Mouse (Mus musculus) adrenal gland, postnatal 14 days (tissue): ENCODE data around the gene Scd3. TPM values are rescaled to one million over a fixed set of nuclear protein-coding genes. Genes with fewer than 3 reads are reported as not detected.
"Not testable (repeated sequence)": the region's sequence is repeated elsewhere in the genome, so short reads cannot be mapped to it uniquely, and the experiment has no call there.

ENCODE experiments used
- DNase-seq: peaks from one replicate; pipeline ENCODE4 v3.0.0; 2021; ENCODE audit warnings: mixed read lengths
- total RNA-seq: library from RNA; stranded (reverse); gene quantifications from 2 replicates; pipeline ENCODE4 v1.2.3, GENCODE M21; 2021

Scd3 gene
- total RNA-seq, 1 experiment from 2014 or later: not detected

DNA sequence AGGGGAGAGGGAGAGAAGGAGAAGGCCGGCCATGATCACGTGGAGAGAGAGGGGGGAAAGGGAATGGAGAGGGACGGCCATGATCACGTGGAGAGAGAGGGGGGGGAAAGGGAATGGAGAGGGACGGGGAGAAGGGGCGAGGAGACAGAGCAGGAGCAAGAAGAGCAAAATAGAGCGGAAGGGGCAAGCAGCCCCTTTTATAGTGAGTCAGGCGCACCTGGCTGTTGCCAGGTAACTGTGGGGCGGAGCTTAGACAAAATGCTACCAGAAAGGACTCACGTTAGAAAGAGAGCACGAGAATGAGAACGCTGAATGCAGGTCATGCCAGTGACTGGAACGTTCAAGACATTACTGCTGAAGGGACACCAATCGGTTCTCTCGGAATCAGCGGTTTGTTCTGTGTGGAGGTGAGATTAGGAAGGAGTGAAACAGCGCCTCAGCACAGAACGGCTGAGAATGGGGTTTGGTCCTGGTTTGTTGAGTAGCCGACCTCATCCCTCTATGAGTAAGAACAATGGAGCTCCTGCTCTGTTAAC is 34.5 kb downstream of the Scd3 start:
- DNase-seq: no peak

DNA sequence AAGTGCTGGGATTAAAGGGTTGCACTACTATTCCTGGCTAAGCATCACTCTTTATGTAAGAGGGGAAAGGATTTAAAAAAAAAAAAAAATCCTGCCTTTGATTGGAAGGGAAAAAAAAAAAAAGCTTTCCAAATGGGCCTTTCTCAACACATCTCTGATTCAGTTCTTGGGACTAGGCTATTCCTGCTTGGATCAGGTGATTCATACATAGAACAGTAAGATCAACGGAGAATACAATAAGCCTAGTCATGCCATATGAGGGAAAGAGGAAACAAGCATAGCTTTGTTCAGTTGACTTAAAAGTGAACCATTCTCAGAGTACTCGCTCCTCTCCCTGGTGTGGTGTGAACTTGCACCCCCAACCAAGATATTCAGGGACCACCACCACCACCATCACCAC is 35.8 kb downstream of the Scd3 start:
- DNase-seq: no peak

DNA sequence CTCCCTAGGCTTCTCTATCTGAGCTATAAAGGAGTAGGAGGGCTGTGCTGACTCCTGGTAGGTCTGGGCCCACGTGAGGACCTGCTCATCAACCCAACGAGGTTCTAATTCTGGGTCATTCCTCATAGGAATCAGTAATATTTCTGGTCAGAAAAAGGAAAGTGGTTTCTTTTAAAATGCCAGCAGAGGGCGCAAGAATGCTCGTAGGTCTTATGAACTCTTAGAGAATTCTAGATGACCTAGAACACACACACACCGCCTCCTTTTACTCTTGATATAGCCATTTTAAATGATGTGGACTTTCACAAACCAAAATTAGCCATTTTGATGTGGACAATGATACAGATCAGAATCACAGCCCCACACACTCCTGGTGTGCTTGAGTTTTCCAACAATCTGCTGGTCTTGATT is 42.7 kb downstream of the Scd3 start:
- peak; percentile 69 for DNase-seq

DNA sequence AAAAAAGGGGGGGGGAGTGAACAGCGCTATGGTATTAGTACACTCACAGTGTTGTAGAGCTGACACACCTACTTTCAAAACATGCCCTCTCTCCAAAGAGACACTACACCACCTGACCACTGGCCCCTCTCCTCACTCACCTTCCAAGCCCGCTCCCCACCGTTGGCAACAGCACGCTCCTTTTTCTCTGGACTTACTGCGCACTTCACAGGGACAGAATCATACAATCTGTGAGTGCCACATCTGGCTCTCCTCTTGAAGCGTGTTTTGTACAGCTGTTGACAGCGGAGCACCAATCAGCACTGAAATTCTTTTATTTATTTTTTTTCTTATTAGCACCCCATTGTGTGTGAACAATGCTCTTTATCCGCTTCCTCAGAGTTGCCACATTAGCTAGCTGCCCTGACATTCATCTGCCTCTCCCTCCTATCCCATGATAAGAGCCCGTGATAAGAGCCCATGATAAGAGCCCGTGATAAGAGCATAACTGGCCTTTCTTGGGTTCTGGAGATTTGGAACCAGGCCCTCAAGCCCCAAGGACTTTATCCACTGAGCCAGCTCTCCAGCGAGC is 43.4 kb downstream of the Scd3 start:
- DNase-seq: peak; percentile 37

DNA sequence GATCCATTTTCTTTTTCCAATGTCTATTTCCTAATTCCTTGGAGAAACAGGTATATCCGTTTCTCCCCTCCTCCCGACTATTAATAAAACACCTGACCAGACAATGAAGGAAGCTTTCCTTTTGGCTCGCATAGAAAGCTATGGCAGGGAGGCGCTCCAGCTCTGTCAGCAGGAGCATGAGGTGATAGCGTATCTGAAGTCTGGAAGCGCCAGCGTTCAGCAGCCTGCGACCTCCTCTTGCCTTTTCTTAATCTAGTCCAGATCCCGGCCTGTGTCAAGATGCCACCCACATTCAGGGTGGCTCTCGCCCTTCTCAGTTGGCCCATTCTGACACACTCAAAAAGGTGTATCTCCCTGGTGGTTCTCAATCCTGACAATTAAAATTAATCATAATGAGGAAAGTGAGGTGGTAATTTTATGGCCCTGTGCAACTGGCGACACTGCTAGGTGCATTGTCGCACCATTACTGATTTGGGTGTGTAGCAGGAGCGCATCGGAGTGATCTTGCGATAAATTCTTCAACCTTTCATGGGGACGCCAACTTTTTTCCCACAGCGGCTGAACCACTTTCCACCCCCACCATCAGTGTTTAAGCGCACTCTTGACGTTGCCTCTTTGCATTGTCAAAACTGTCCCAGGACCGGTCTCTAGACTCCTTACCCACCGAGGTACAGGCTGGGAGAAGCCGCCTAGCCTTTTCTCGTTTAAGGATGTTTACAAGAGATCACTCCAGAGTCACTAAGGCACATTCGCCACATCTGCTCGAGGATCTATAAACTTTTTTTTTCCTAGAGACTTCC is 44.4 kb downstream of the Scd3 start:
- no peak for DNase-seq

DNA sequence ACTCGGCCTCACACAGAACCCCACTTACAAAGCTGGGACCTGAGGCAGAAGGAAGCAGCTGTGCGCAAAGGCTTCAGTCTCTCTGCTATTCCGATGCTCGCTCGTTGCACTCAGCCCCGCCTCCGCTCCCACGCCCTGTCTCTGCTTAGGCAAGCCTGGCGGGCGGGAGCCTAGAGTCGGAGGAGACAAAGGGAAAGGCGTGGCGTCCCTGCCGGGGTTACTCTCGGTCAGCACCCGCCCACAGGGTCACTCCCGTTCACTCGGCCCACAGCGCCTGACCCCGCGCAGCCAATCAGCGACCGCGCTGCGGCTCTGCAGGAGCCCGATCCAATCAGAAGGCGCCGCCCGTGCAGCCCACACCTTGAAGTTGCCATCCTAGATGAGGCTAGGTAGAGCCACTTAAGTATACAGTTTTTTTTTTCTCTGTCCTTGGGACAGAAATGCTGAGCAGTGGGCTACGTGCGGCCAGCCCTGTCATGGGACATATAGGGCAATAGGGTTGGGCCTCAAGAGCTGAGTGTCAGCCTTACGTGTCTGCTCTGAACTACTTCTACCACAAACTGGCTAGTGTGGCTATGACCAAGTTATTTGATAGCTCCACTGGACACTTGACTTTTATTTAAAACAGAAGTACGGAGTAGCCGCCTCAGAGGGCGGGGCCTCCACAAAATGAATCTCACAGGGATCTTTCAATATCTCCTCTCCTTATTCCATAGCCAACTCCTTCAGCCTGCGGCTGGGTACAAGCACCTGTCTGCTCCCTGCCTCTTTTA is 45.2 kb downstream of the Scd3 start:
- peak; percentile 99 for DNase-seq

DNA sequence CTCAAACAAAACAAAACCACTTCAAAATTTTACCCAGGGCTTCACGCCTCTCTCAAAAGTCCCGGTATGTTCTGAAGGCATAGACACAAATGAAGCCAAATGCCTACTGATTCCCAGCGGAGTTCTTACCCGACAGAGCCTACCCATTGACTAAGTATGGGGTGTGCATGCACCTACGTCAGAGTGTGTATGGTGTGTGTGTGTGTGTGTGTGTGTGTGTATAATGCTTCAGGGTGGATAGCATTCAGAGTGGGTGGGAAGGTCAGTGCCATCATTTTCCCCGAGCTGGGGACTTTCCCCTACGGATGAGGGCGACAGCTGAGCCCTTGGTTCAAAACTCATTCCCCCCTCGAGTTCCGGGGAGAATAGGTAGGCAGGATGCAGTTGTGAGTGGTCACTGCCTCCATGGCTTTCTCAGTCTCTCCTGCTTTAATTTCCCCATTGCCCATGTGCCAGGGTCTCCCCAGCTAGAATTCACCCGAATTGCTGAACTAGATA is 45.8 kb downstream of the Scd3 start:
- no peak for DNase-seq

DNA sequence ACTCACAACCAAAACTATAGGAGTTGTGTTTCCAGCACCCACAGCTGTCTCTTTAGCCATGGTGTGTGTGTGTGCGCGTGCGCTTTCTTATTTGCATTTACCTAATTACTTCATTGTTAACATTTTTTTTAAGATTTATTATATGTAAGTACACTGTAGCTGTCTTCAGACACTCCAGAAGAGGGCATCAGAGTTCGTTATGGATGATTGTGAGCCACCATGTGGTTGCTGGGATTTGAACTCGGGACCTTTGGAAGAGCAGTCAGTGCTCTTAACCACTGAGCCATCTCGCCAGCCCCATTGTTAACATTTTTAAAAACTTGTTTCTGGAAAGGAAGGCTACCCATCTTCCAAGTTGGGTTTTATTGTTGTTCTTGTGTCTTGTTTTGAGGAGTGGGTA is 48.1 kb downstream of the Scd3 start:
- not testable (repeated sequence) for DNase-seq

DNA sequence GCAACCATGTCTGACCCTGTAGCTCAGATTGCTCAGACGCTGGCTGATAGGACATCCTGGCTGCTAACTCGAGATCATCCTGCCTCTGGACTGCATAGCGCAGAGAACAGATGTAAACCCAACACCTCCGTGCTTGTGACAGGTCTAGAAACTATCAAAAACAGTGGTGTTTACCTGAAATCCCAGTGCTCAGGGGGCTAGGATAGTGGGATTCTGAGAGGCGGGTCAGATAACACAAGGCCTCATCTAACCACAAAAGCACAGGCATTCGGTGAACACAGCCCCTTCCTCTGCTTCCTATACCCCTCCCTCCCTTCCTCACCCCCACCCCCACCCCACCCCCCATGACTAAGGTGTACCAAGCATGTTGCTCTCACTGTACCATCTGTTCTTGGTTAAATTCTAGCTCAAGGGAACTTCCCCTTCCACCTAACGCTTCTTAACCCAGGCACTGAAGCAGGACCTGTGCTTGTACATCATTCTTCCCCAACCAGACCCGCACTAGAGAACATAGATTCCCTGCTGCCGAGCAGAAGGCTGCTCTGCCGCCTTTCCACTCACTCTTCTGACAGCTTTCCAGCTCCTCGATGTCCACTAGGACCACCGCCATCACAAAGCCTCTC is 49.0 kb downstream of the Scd3 start:
- no peak for DNase-seq

DNA sequence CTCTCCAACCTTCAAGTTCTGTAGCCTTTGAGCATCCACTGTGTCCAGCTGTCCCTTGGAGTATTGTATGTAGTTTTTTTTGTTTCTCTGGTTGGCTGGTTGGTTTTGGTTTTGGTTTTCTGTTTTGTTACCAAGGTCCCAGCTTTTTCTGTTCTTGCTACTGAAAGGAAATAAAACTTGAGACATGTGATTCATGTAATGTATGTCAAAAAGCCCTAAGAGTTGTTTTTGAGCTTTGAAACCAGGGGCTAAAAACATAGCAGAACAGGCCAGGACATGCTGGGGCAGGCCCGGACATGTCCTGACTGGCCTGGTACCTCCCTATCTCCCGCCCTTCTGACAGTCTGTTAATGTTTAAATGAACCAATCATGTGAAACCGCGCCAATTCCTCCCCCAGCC is 51.0 kb downstream of the Scd3 start:
- not testable (repeated sequence) for DNase-seq

DNA sequence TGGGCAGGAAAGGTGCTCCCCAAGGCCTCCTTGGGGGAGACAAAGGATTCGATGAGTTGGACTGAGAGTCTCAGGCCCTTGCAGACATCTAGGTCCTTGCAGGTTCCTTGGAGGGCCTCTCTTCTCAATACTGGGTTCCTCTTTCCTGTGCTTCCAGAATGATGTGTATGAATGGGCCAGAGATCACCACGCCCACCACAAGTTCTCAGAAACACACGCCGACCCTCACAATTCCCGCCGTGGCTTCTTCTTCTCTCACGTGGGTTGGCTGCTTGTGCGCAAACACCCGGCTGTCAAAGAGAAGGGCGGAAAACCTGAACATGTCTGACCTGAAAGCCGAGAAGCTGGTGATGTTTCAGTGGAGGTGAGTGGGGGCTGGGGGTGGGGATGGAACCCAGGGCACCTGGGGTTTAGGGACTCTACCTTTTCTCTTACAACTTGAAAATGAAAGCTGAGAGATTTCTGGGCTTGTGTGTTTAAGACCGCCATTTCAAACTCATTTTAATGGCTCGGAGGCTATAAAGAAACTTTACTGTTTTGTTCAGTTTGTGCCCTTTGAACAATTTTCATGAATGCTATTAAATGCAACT is 54.4 kb downstream of the Scd3 start:
- no peak for DNase-seq

DNA sequence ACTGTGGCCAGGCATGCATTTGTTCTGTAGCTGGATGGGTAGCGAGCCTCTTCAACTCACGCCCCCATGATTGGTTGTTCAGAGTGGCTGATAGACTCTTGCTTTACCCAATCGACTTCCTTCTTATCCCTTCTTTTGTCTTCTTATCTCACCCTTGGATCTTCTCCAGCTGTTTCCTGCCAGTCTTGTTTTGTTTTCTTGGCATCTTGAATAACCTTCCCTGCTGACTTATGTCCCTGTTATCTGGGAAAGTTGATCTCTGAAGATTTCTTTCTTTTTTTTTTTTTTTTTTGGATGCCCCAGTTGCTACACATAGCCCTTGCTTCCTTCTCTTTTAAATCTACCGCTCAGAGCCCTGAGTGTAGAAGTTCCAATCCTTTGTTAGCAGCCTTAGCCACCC is 56.4 kb downstream of the Scd3 start:
- no peak for DNase-seq

DNA sequence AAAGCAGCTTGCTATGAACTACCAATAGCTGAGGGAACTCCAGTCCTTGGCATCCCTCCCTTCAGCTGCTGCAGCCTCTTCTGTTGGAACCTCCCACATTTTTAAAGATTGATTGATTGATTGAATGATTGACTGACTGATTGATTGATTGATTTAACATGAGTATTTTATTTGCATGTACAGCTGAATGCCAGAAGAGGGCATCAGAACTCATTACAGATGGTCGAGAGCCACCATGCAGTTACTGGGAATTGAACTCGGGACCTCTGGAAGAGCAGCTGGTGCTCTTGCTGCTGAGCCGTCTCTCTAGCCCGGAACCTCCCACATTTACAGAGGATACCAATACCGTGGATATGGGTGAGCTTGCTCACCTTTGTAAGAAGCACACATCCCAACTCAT is 57.4 kb downstream of the Scd3 start:
- DNase-seq: no peak

DNA sequence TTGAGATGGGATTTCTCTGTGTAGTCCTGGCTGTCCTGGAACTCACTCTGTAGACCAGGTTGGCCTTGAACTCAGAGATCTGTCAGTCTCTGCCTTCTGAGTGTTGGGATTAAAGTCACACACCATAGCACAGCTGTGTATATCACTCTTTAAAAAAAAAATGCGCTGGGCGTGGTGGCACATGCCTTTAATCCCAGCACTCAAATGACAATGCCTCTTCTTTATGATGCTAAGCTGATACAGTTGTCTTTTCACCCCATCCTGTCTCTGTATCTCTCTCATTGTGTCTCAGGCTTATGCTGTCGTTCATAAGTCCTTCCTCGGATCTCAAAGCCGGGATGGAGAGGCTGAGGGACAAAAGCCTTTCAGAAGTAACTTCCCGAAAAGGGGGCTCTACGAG is 58.7 kb downstream of the Scd3 start:
- DNase-seq: no peak

DNA sequence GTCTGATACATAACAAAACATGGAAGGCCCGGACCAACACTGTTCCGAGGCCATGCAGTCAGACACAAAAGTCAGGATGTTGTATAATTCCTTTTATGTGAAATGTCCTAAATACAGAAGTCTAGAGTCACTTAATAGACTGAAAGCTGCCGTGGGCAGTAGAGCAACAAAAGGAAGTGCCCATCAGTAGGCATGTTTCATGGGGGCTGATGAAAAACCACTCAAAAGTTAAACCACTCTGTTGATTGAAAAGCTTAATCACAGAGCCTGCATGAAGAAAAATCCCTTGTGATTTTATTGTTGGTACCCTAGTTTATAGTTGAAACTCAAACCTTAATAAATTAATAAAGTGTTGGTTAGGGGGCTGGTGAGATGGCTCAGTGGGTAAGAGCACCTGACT is 60.5 kb downstream of the Scd3 start:
- DNase-seq: no peak

DNA sequence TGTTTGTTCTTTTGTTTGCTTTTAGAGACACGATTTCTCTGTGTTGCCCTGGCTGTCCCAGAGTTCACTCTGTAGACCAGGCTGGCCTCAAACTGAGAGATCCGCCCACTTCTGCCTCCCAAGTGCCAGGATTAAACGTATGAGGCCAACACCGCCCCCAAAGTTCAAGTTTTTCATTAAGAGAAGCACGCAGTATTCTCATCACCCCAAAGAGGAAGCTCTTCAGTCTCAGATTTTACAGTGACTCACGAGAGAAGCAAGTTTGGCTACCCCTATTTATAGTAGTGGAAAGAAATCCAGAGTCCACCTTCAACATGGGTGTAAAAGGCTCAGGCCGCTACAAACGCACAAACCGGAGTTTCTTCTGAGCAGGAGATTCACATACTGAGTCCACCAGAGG is 61.2 kb downstream of the Scd3 start:
- no peak for DNase-seq

DNA sequence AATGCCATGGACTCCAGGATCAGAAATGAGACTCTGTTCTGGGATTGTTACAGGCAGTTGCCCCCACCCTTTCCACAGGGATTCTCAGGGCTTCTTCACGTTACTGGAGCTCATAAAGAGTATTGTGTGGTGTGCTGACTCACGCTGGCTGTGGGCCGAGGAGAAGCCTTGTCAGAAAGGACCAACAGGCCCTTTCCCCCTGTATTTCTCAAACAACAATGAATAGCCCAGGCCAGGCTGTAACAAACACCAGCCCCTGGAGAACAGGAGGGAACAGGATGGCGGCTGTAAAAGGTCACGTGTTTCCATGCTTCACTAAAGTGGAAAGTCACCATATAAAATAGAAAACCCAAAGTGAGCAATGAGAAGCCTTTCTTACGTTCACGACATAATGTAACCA is 62.2 kb downstream of the Scd3 start:
- peak; percentile 65 for DNase-seq

DNA sequence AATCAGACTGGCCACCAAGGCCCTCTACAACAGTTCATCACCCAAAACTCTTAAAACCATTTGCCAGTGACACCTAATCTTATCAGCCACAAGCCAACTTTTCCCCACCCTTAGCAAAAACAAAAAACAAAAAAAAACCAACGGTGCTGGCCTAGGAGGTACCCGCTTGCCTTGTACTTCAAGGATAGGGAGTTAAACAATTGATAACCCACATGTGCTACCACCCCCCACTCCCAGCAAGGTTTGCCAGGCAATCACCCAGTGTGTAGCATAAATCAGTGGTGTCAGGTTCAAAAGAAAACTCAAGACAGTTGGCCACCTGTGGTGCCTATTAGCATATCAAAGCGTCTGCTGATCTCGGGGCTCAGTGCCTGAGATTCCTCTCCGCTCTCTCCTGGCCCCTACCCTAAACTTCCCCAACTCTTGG is 62.9 kb downstream of the Scd3 start:
- no peak for DNase-seq

DNA sequence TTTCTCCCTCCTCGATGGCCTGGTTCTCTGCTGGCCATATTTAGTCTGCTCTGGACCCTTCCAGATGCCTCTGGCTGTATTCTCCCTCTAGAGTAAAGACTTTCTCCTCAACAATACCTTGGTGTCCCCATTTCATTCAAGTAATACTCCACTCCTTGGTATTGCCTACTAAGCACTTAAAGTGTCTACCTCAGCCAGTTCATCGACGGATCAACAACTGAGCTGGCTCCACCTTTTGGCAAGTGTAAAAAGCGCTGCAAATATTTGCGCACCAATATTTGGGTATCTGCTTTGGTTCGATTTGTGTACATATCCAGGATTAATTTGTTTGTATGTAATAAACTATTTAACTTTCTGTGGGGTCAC is 63.4 kb downstream of the Scd3 start:
- no peak for DNase-seq

DNA sequence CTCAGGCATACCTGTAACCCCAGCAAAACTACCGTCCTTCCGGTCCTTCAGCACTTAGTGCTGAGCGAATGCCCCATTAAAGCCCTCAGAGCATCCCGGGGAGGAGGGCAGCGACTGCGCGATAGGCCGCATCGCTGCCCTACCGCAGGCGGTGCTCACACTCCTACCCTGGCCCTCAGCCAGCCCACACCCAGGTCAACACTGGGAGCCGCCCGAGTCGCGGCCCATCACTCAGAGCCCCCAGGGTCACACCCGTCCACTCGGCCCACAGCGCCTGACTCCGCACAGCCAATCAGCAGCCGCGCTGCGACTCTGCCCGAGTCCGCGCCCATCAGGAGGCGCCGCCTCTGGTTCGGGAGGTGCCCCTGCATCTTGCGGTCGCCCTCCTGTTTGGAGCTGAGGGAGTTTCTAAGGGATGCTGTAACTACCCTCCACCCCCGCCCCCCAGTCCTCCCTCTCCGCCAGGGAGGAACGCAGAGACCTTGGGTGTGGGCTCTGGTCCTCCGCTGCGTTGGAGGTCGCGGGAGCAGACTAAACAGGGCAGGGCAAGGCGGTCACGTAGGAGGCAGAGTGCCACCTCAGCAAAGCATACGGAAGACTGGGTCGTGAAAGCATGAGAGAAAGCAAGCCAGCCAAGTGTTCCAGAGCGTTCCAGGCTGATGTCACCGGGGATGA is 63.9 kb downstream of the Scd3 start:
- peak; percentile 95 for DNase-seq

DNA sequence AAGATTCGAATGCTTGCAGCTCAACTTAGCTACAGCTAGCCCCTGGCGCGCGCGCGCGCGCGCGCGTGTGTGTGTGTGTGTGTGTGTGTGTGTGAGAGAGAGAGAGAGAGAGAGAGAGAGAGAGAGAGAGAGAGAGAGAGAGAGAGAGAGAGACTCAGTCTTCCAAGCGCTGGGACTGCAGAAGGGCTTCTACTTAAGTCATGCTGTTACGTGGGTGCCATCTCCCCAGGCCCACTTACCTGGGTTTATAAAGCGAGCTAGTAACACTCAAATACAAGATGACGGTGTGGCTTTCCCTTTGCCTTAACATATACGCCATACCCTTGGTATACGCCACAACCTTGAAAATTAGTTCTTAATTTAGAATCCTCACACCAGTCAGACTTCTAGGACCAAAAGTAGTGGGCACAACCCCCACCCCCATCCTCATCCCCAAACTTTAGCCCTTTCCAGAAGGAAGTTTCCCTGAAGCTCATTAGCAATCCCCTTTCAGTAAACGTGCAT is 64.5 kb downstream of the Scd3 start:
- DNase-seq: no peak
